8 mouse cellular contexts compared by ENCODE assay signal in genomic region chr7:52005511-52006295, GRCm38 (mm10). TPM values are rescaled to one million over a fixed set of nuclear protein-coding genes. Genes with fewer than 3 reads are reported as not detected.
DNase-seq lines count a peak whose midpoint lies in the region; ATAC-seq and TF ChIP-seq lines count a peak whose summit lies in the region.

Svip (minus strand) TSS chr7:52006018.

- peak within 1 kb of the TSS; percentile 63 for H3K9ac ChIP-seq in hindbrain, embryonic 12.5 days
- peak within 1 kb of the TSS; percentile 34 for H3K9ac ChIP-seq in lung, postnatal 0 days (replicated peaks; ENCODE audit: low read depth)

- TF ChIP-seq CTCF in lung, postnatal 0 days (IDR thresholded peaks at IDR 0.05) = no peak

- H3K9me3 ChIP-seq in hindbrain, embryonic 12.5 days (replicated peaks) = no peaks in the 10 kb centered on the region
- no peaks in the 10 kb centered on the region for H3K9me3 ChIP-seq in lung, postnatal 0 days (ENCODE audit: low read length)

- H3K27me3 ChIP-seq in hindbrain, embryonic 12.5 days = 0 out of 2 replicates have a peak, but pooled peaks cover 4% of the 10 kb centered on the region
- H3K27me3 ChIP-seq in lung, postnatal 0 days (replicated peaks; ENCODE audit: insufficient read depth, low read length) = no peaks in the 10 kb centered on the region

- 0 out of 2 replicates have a peak, but pooled peaks cover 3% of the 10 kb centered on the region for H3K4me1 ChIP-seq in hindbrain, embryonic 12.5 days
- H3K4me1 ChIP-seq in lung, postnatal 0 days (ENCODE audit: insufficient read depth, low read depth, low read length) = no peaks in the 10 kb centered on the region; the same call in 1 of the 2 replicates

- WGBS in hindbrain, embryonic 12.5 days = under 1% methylated on average over 29 of the region's 47 CpGs
- under 1% methylated on average over 25 of the region's 47 CpGs for WGBS in lung, postnatal 0 days

- H3K4me3 ChIP-seq in hindbrain, embryonic 12.5 days = peak within 1 kb of the TSS; percentile 71
- H3K4me3 ChIP-seq in lung, postnatal 0 days (ENCODE audit: low read depth, low read length) = peak within 1 kb of the TSS; percentile 41

- H3K4me2 ChIP-seq in hindbrain, embryonic 12.5 days (replicated peaks) = peak within 1 kb of the TSS; percentile 52
- peak within 1 kb of the TSS; percentile 68 for H3K4me2 ChIP-seq in lung, postnatal 0 days (replicated peaks; ENCODE audit: low read depth, low read length)

- peak; percentile 98 for DNase-seq in R1 (ENCODE audit: low read depth, low spot score)
- DNase-seq in cerebellum, postnatal 25 days = peak; percentile 91 to 95
- peak; percentile 89 to 96 for DNase-seq in frontal cortex, postnatal 14 days (ENCODE audit: low spot score in 2 of 2)
- DNase-seq in layer of hippocampus, postnatal 10 days (ENCODE audit: low spot score in 2 of 2) = peak; percentile 89 to 91
- peak; percentile 97 for DNase-seq in lung, postnatal 0 days (ENCODE audit: low spot score)
- DNase-seq in ovary, postnatal 10 days (ENCODE audit: low spot score) = peak; percentile 58
- DNase-seq in thymus, postnatal 0 days (ENCODE audit: low spot score) = peak; percentile 83

- H3K36me3 ChIP-seq in hindbrain, embryonic 12.5 days = no peaks in the 10 kb centered on the region
- no peaks in the 10 kb centered on the region for H3K36me3 ChIP-seq in lung, postnatal 0 days (ENCODE audit: insufficient read depth, low read length)

- TF ChIP-seq EP300 in lung, postnatal 0 days (IDR thresholded peaks at IDR 0.05) = no peak

- peak within 1 kb of the TSS; percentile 58 for H3K27ac ChIP-seq in hindbrain, embryonic 12.5 days
- peak within 1 kb of the TSS; percentile 49; the same call in 1 of the 2 replicates for H3K27ac ChIP-seq in lung, postnatal 0 days (ENCODE audit: low read length)

- ATAC-seq in hindbrain, embryonic 12.5 days (ENCODE audit: low FRiP score) = peak; percentile 97
- ATAC-seq in lung, postnatal 0 days = peak; percentile 95

RNA-seq across cellular contexts. Expression of gene Svip, which starts in this region (rescaled TPM):
- polyA plus RNA-seq in hindbrain, embryonic 12.5 days (2016; fragmentation: Nextera tagmentation; extraction: Ambion mirVana) = 17.2 and 17.9 TPM in 2 replicates
- 10 to 100 TPM; 26.0 to 30.6 TPM for total RNA-seq in layer of hippocampus, postnatal 10 days (2021)
- 4.6 and 5.3 TPM in 2 replicates for polyA plus RNA-seq in lung, postnatal 0 days (2015; fragmentation: Nextera tagmentation; extraction: Ambion mirVana)
- polyA plus RNA-seq in thymus, postnatal 0 days (2015; fragmentation: Nextera tagmentation; extraction: Ambion mirVana) = 1.6 and 1.8 TPM in 2 replicates

Comparison
In these comparisons a context has a peak if more than half of its experiments do, and no peak if none do; other contexts are left out.
1. Peak in every context shown above with its lines: DNase-seq, ATAC-seq, H3K4me3 ChIP-seq and H3K27ac ChIP-seq.